Mouse (Mus musculus) kidney, adult 2 months (tissue): ENCODE data around the gene Ip6k3.

ENCODE experiments used
- CTCF ChIP-seq: fragments of 200-500 bp; conservative IDR thresholded peaks from 2 replicates; pipeline ENCODE4 v1.5.1; 2011; ENCODE audit warnings: low read depth, mild to moderate bottlenecking, control low read depth, low read length, moderate library complexity, mixed read lengths; ENCODE audit not compliant: insufficient read depth, insufficient read length
- POLR2A ChIP-seq: fragments of 200-500 bp; IDR thresholded peaks from one replicate; pipeline ENCODE4 v1.6.1; 2011; ENCODE audit warnings: low read depth, low read length, control low read depth

DNA sequence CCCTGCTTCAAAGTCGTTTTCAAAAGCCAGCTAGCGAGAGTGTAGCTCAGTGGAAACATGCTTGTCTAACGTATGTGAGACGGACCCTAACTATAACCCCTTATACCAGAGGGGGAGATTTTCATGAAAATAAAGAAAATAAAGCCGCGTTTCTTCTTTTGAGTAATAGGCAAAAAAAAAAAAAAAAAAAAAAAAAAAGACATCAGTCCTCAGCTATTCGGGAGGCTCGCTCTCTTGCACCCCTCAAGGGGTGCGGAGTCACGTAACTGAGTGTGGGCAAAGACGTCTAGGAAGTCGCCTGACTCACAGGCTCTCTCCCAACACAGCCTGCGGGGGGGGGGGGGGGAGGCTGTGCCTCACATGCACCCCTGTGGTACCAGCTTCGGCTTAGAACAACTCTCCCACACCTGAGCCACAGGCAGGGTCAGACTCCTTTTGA is 35.3 kb upstream of the Ip6k3 start:
- TF ChIP-seq CTCF (no peak), POLR2A (no peak)
